Comparison of ENCODE assay signal across 9 mouse cellular contexts in the genomic region with DNA sequence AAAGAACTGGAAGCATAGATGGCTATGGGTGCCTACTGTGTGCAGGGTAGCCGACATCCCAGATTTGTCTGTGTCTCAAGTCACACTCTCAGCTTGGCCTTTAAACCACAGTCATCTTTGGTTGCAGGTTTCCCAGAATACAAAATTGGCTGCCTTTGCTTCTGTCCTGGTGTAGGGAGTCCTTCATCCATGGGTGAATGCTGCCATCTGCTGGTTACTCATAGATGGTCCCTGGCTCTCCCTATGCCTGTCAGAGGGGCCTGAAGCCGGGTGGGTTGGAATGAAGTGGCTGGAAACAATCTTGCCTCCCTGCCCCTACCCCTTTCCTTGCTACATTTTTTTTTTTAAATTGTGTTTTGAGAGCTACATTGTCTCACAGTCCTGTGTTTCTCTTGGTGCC. TPM values are rescaled to one million over a fixed set of nuclear protein-coding genes. Genes with fewer than 3 reads are reported as not detected.
DNase-seq lines count a peak whose midpoint lies in the region; ATAC-seq and TF ChIP-seq lines count a peak whose summit lies in the region.
"Had no signal": no experiment of that assay in that cellular context is flagged by ENCODE, and none has a peak within 500 bp of the region (broad histone marks: within the 10 kb centered on the region; RNA-seq: fewer than 3 reads in every experiment).

No protein-coding gene starts in this region.

- H3K36me3 ChIP-seq in forebrain, postnatal 0 days (ENCODE audit: insufficient read depth): no peaks in the 10 kb centered on the region
- no peaks in the 10 kb centered on the region for H3K36me3 ChIP-seq in hindbrain, embryonic 13.5 days

- H3K4me1 ChIP-seq in forebrain, postnatal 0 days (ENCODE audit: insufficient read depth): no peaks in the 10 kb centered on the region
- 0 out of 2 replicates have a peak, but pooled peaks cover 3% of the 10 kb centered on the region for H3K4me1 ChIP-seq in hindbrain, embryonic 13.5 days (replicated peaks)
- H3K4me1 ChIP-seq: megakaryocyte, embryonic 14.5 days had no signal

- no peak overlapping the region for H3K4me3 ChIP-seq in forebrain, postnatal 0 days (ENCODE audit: low read depth, low read length)
- H3K4me3 ChIP-seq in hindbrain, embryonic 13.5 days: no peak overlapping the region
- H3K4me3 ChIP-seq: megakaryocyte, embryonic 14.5 days had no signal

- 18% methylated on average over 2 of the region's 2 CpGs for WGBS in forebrain, postnatal 0 days
- 35% methylated on average over 2 of the region's 2 CpGs for WGBS in hindbrain, embryonic 13.5 days

- H3K9ac ChIP-seq in forebrain, postnatal 0 days: no peak overlapping the region
- no peak overlapping the region for H3K9ac ChIP-seq in hindbrain, embryonic 13.5 days

- TF ChIP-seq CTCF in forebrain, postnatal 0 days (IDR thresholded peaks at IDR 0.05; ENCODE audit: low read depth): peak; percentile 94

- H3K27ac ChIP-seq in forebrain, postnatal 0 days (ENCODE audit: low read depth, low read length): no peak overlapping the region
- H3K27ac ChIP-seq in hindbrain, embryonic 13.5 days: no peak overlapping the region

- DNase-seq in Muller cell, postnatal 12 days (ENCODE audit: inconsistent ontology term): peak; percentile 70
- DNase-seq in cerebellum, adult 18-20 months: peak; percentile 76 to 79
- DNase-seq in forebrain, postnatal 0 days: peak; percentile 90
- peak; percentile 87 to 89 for DNase-seq in layer of hippocampus, postnatal 10 days (ENCODE audit: low spot score in 2 of 2)
- DNase-seq in lung, postnatal 14 days: peak; percentile 85
- DNase-seq in right cerebral cortex, adult 18-20 months: peak; percentile 80
- DNase-seq in urinary bladder, postnatal 14 days (ENCODE audit: low spot score): peak; percentile 83

- ATAC-seq in forebrain, postnatal 0 days: peak; percentile 99
- ATAC-seq in hindbrain, embryonic 13.5 days (ENCODE audit: low FRiP score): peak; percentile 93

- no peaks in the 10 kb centered on the region for H3K27me3 ChIP-seq in forebrain, postnatal 0 days (ENCODE audit: insufficient read depth, low read length)
- no peaks in the 10 kb centered on the region; the same call in 1 of the 2 replicates for H3K27me3 ChIP-seq in hindbrain, embryonic 13.5 days

- no peaks in the 10 kb centered on the region for H3K9me3 ChIP-seq in forebrain, postnatal 0 days (ENCODE audit: low read length)
- no peaks in the 10 kb centered on the region for H3K9me3 ChIP-seq in hindbrain, embryonic 13.5 days
- H3K9me3 ChIP-seq: megakaryocyte, embryonic 14.5 days had no signal

- no peak overlapping the region for H3K4me2 ChIP-seq in forebrain, postnatal 0 days (ENCODE audit: low read depth)
- H3K4me2 ChIP-seq in hindbrain, embryonic 13.5 days: no peak overlapping the region

RNA-seq across cellular contexts. Expression of gene Zfp648, which starts 20.0 kb away (rescaled TPM):
- 0.15 and 0.19 TPM in 2 replicates for total RNA-seq in forebrain, postnatal 0 days (2014; rRNA removed)
- polyA plus RNA-seq in forebrain, postnatal 0 days (2015; fragmentation: Nextera tagmentation; extraction: Ambion mirVana): 0.74 and 0.93 TPM in 2 replicates
- polyA plus RNA-seq in hindbrain, embryonic 13.5 days (2015; fragmentation: Nextera tagmentation; extraction: Ambion mirVana): 0.26 and 0.53 TPM in 2 replicates
- under 1 TPM; 0.29 to 0.43 TPM for total RNA-seq in layer of hippocampus, postnatal 10 days (2021)
